Mouse (Mus musculus) liver, embryonic 11.5 days (tissue): ENCODE measurements around the gene Ing5. TPM values are rescaled to one million over a fixed set of nuclear protein-coding genes. Genes with fewer than 3 reads are reported as not detected.
"Not testable (repeated sequence)": the region's sequence is repeated elsewhere in the genome, so short reads cannot be mapped to it uniquely, and the experiment has no call there.

Experiments
- ATAC-seq: fragments of 200-750 bp; cut with Nextera tagmentation; replicated peaks from 2 replicates; pipeline ENCODE4 v1.8.0; 2017; ENCODE audit warnings: moderate number of reproducible peaks, mild to moderate bottlenecking, moderate TSS enrichment, moderate library complexity; ENCODE audit not compliant: low FRiP score
- DNase-seq: peaks from one replicate; pipeline ENCODE4 v3.0.0-alpha.2; 2017; ENCODE audit warnings: low spot score
- H3K27ac ChIP-seq: fragments of 300-500 bp; sonication (generic); 2 replicates; pipeline ENCODE4 v1.5.1; 2014; ENCODE audit warnings: mild to moderate bottlenecking, low read depth, low read length, control low read depth
- H3K27me3 ChIP-seq: fragments of 300-500 bp; sonication (generic); replicated peaks from 2 replicates; pipeline ENCODE4 v1.6.1; 2014; ENCODE audit warnings: low read length, mixed read lengths; ENCODE audit not compliant: control insufficient read depth, insufficient read depth
- H3K36me3 ChIP-seq: fragments of 300-500 bp; sonication (generic); 2 replicates; pipeline ENCODE4 v1.6.1; 2014; ENCODE audit warnings: mild to moderate bottlenecking, low read length, moderate library complexity, mixed read lengths; ENCODE audit not compliant: control insufficient read depth, insufficient read depth
- H3K4me1 ChIP-seq: fragments of 300-500 bp; sonication (generic); replicated peaks from 2 replicates; pipeline ENCODE4 v1.6.1; 2014; ENCODE audit warnings: low read length, mixed read lengths; ENCODE audit not compliant: control insufficient read depth, insufficient read depth
- H3K4me2 ChIP-seq: fragments of 300-500 bp; sonication (generic); 2 replicates; pipeline ENCODE4 v1.6.1; 2014; ENCODE audit warnings: mild to moderate bottlenecking, control low read depth, moderate library complexity
- H3K4me3 ChIP-seq: fragments of 300-500 bp; sonication (generic); 2 replicates; pipeline ENCODE4 v1.5.1; 2014; ENCODE audit warnings: low read depth, low read length, control low read depth
- H3K9ac ChIP-seq: fragments of 300-500 bp; sonication (generic); 2 replicates; pipeline ENCODE4 v1.6.1; 2014; ENCODE audit warnings: low read depth, low read length, control low read depth
- H3K9me3 ChIP-seq: fragments of 300-500 bp; sonication (generic); 2 replicates; pipeline ENCODE4 v1.6.1; 2016; ENCODE audit warnings: low read length, inconsistent platforms, mixed read lengths; ENCODE audit not compliant: control insufficient read depth
- WGBS: fragments of 180-500 bp; shearing (Covaris S2); extraction: QIAGEN DNeasy Blood & Tissue Kit; methylation state at CpG from one replicate; pipeline ENCODE4 v1.1.7; 2014; 5-methylcytosine and 5-hydroxymethylcytosine counted together
- polyA plus RNA-seq: library from polyadenylated mRNA; unstranded; fragments of >200 nt; fragmentation: Nextera tagmentation; extraction: Ambion mirVana; gene quantifications from 2 replicates; pipeline ENCODE4 v1.2.1, GENCODE M21; 2014

Gene Ing5
- polyA plus RNA-seq, 1 experiment from 2014 or later, result 23.1 TPM

- 94% methylated on average over 2 of the region's 2 CpGs for WGBS
- Histone ChIP-seq H3K4me1 (no peaks in the 10 kb centered on the region), H3K27ac (no peak overlapping the region), H3K9ac (no peak overlapping the region), H3K4me2 (no peak overlapping the region), H3K9me3 (no peaks in the 10 kb centered on the region), H3K27me3 (no peaks in the 10 kb centered on the region), H3K36me3 (no peaks in the 10 kb centered on the region), H3K4me3 (no peak overlapping the region)
- DNase-seq, result no peak
- ATAC-seq, result no peak
Observed at GRCm38 (mm10) chr1:93836532-93836913, 32.8 kb downstream of the Ing5 start.

GRCm38 (mm10) chr1:93837335-93837734 is 33.6 kb downstream of the Ing5 start:
- no peak overlapping the region for H3K27ac ChIP-seq
- H3K36me3 ChIP-seq, result no peaks in the 10 kb centered on the region
- 92% methylated on average over 8 of the region's 8 CpGs for WGBS
- no peaks in the 10 kb centered on the region for H3K9me3 ChIP-seq
- H3K4me1 ChIP-seq, result no peaks in the 10 kb centered on the region
- H3K9ac ChIP-seq, result no peak overlapping the region
- no peak overlapping the region for H3K4me3 ChIP-seq
- no peaks in the 10 kb centered on the region for H3K27me3 ChIP-seq
- no peak for ATAC-seq
- H3K4me2 ChIP-seq, result no peak overlapping the region
- DNase-seq, result no peak

- H3K9ac ChIP-seq, DNase-seq, H3K27ac ChIP-seq, H3K4me3 ChIP-seq, H3K27me3 ChIP-seq, H3K4me2 ChIP-seq, H3K9me3 ChIP-seq, H3K4me1 ChIP-seq, H3K36me3 ChIP-seq, ATAC-seq: not testable (repeated sequence)
- 90% methylated on average over 7 of the region's 8 CpGs for WGBS
Observed at GRCm38 (mm10) chr1:93838569-93838968, 34.8 kb downstream of the Ing5 start.

GRCm38 (mm10) chr1:93845766-93846366 is 42.1 kb downstream of the Ing5 start:
- not testable (repeated sequence) for H3K27me3 ChIP-seq, H3K4me3 ChIP-seq, H3K36me3 ChIP-seq, DNase-seq, H3K9ac ChIP-seq, H3K4me2 ChIP-seq, H3K27ac ChIP-seq, ATAC-seq, H3K4me1 ChIP-seq, H3K9me3 ChIP-seq
- WGBS, result 63% methylated on average over 1 of the region's 3 CpGs

- not testable (repeated sequence) for H3K27me3 ChIP-seq, DNase-seq, H3K36me3 ChIP-seq, H3K4me2 ChIP-seq, H3K27ac ChIP-seq, H3K4me1 ChIP-seq, H3K9ac ChIP-seq, H3K4me3 ChIP-seq, H3K9me3 ChIP-seq
- WGBS, result 53% methylated on average over 4 of the region's 4 CpGs
- ATAC-seq, result 0 out of 2 replicates have a peak, but pooled peaks have one; percentile 26
Observed at GRCm38 (mm10) chr1:93855790-93856189, 52.0 kb downstream of the Ing5 start.

GRCm38 (mm10) chr1:93857370-93857769 is 53.6 kb downstream of the Ing5 start:
- 81% methylated on average over 6 of the region's 6 CpGs for WGBS
- DNase-seq, result no peak

GRCm38 (mm10) chr1:93857991-93858390 is 54.2 kb downstream of the Ing5 start:
- Histone ChIP-seq H3K27ac (no peak overlapping the region), H3K4me1 (no peaks in the 10 kb centered on the region), H3K4me3 (no peak overlapping the region), H3K9me3 (no peaks in the 10 kb centered on the region), H3K9ac (no peak overlapping the region), H3K4me2 (no peak overlapping the region), H3K27me3 (no peaks in the 10 kb centered on the region), H3K36me3 (no peaks in the 10 kb centered on the region)
- no peak for DNase-seq
- WGBS, result 78% methylated on average over 3 of the region's 3 CpGs
- ATAC-seq, result no peak

More at GRCm38 (mm10) chr1:93857370-93857769, 53.6 kb downstream of the Ing5 start:
- Histone ChIP-seq H3K4me3 (no peak overlapping the region), H3K9me3 (no peaks in the 10 kb centered on the region), H3K4me2 (no peak overlapping the region), H3K27ac (no peak overlapping the region), H3K9ac (no peak overlapping the region), H3K36me3 (no peaks in the 10 kb centered on the region), H3K27me3 (no peaks in the 10 kb centered on the region), H3K4me1 (no peaks in the 10 kb centered on the region)
- ATAC-seq, result no peak

- no peak for DNase-seq
- H3K4me3 ChIP-seq, result no peak overlapping the region
Observed at GRCm38 (mm10) chr1:93859619-93860018, 55.9 kb downstream of the Ing5 start.

GRCm38 (mm10) chr1:93861048-93861447 is 57.3 kb downstream of the Ing5 start, which contains the start of gene Gal3st2:
Gene Gal3st2 (plus strand): TSS chr1:93861306.
- H3K9me3 ChIP-seq, H3K4me2 ChIP-seq, H3K4me3 ChIP-seq, ATAC-seq, H3K4me1 ChIP-seq, H3K27me3 ChIP-seq, H3K9ac ChIP-seq, H3K36me3 ChIP-seq, DNase-seq, H3K27ac ChIP-seq: not testable (repeated sequence)
- 55% methylated on average over 2 of the region's 2 CpGs for WGBS

More at GRCm38 (mm10) chr1:93859619-93860018, 55.9 kb downstream of the Ing5 start:
- no peaks in the 10 kb centered on the region for H3K9me3 ChIP-seq
- H3K27me3 ChIP-seq, result no peaks in the 10 kb centered on the region
- no peaks in the 10 kb centered on the region for H3K4me1 ChIP-seq
- no peak overlapping the region for H3K4me2 ChIP-seq
- no peak overlapping the region for H3K27ac ChIP-seq
- H3K36me3 ChIP-seq, result no peaks in the 10 kb centered on the region
- H3K9ac ChIP-seq, result no peak overlapping the region
- no peak for ATAC-seq
